Mouse (Mus musculus): ENCODE measurements around the gene E430018J23Rik. TPM values are rescaled to one million over a fixed set of nuclear protein-coding genes. Genes with fewer than 3 reads are reported as not detected.
"Not testable (repeated sequence)": the region's sequence is repeated elsewhere in the genome, so short reads cannot be mapped to it uniquely, and the experiment has no call there.

E430018J23Rik gene
- polyA plus RNA-seq, 1 experiment = 1.9 TPM

GRCm38 (mm10) chr7:127366249-127366648 lies 27.2 kb downstream of the E430018J23Rik start:
- WGBS = 92% methylated on average over 3 of the region's 3 CpGs
- Histone ChIP-seq H3K27ac (ENCODE audit: control insufficient read depth, insufficient read depth, low read depth, low read length, poor library complexity) (no peak overlapping the region), H3K4me1 (ENCODE audit: control insufficient read depth, insufficient read depth, low read length) (no peaks in the 10 kb centered on the region), H3K4me3 (replicated peaks; ENCODE audit: control insufficient read depth, low read depth, low read length) (no peak overlapping the region)
- TF ChIP-seq CTCF (IDR thresholded peaks at IDR 0.05; ENCODE audit: control insufficient read depth, insufficient read depth, low read length) (no peak), POLR2A (IDR thresholded peaks at IDR 0.05; ENCODE audit: borderline replicate concordance, control insufficient read depth, low read depth, low read length) (no peak)

GRCm38 (mm10) chr7:127364166-127364565 lies 29.3 kb downstream of the E430018J23Rik start:
- Histone ChIP-seq H3K4me1 (ENCODE audit: control insufficient read depth, insufficient read depth, low read length) (no peaks in the 10 kb centered on the region), H3K27ac (ENCODE audit: control insufficient read depth, insufficient read depth, low read depth, low read length, poor library complexity) (no peak overlapping the region), H3K4me3 (replicated peaks; ENCODE audit: control insufficient read depth, low read depth, low read length) (no peak overlapping the region)
- WGBS = 88% methylated on average over 4 of the region's 4 CpGs
- TF ChIP-seq POLR2A (IDR thresholded peaks at IDR 0.05; ENCODE audit: borderline replicate concordance, control insufficient read depth, low read depth, low read length) (no peak), CTCF (IDR thresholded peaks at IDR 0.05; ENCODE audit: control insufficient read depth, insufficient read depth, low read length) (no peak)

GRCm38 (mm10) chr7:127363475-127363921 lies 29.9 kb downstream of the E430018J23Rik start:
- no peak overlapping the region for H3K4me3 ChIP-seq (replicated peaks; ENCODE audit: control insufficient read depth, low read depth, low read length)
- H3K4me1 ChIP-seq (ENCODE audit: control insufficient read depth, insufficient read depth, low read length) = no peaks in the 10 kb centered on the region
- WGBS = 21% methylated on average over 24 of the region's 24 CpGs
- H3K27ac ChIP-seq (ENCODE audit: control insufficient read depth, insufficient read depth, low read depth, low read length, poor library complexity) = no peak overlapping the region
- TF ChIP-seq POLR2A (IDR thresholded peaks at IDR 0.05; ENCODE audit: borderline replicate concordance, control insufficient read depth, low read depth, low read length) (no peak), CTCF (IDR thresholded peaks at IDR 0.05; ENCODE audit: control insufficient read depth, insufficient read depth, low read length) (no peak)

GRCm38 (mm10) chr7:127362418-127362817 lies 31.0 kb downstream of the E430018J23Rik start:
- 17% methylated on average over 13 of the region's 13 CpGs for WGBS
- H3K4me3 ChIP-seq (replicated peaks; ENCODE audit: control insufficient read depth, low read depth, low read length) = not testable (repeated sequence)

GRCm38 (mm10) chr7:127361449-127361848 lies 32.0 kb downstream of the E430018J23Rik start:
- Histone ChIP-seq H3K4me1 (ENCODE audit: control insufficient read depth, insufficient read depth, low read length) (no peaks in the 10 kb centered on the region), H3K27ac (ENCODE audit: control insufficient read depth, insufficient read depth, low read depth, low read length, poor library complexity) (no peak overlapping the region), H3K4me3 (replicated peaks; ENCODE audit: control insufficient read depth, low read depth, low read length) (no peak overlapping the region)
- no peak for TF ChIP-seq POLR2A (IDR thresholded peaks at IDR 0.05; ENCODE audit: borderline replicate concordance, control insufficient read depth, low read depth, low read length)
- TF ChIP-seq CTCF (IDR thresholded peaks at IDR 0.05; ENCODE audit: control insufficient read depth, insufficient read depth, low read length) = no peak
- WGBS = 65% methylated on average over 13 of the region's 13 CpGs

More at GRCm38 (mm10) chr7:127362418-127362817, 31.0 kb downstream of the E430018J23Rik start:
- not testable (repeated sequence) for H3K27ac ChIP-seq (ENCODE audit: control insufficient read depth, insufficient read depth, low read depth, low read length, poor library complexity); H3K4me1 ChIP-seq (ENCODE audit: control insufficient read depth, insufficient read depth, low read length)

- H3K4me3 ChIP-seq (replicated peaks; ENCODE audit: control insufficient read depth, low read depth, low read length) = no peak overlapping the region
- no peaks in the 10 kb centered on the region for H3K4me1 ChIP-seq (ENCODE audit: control insufficient read depth, insufficient read depth, low read length)
- 74% methylated on average over 4 of the region's 4 CpGs for WGBS
- H3K27ac ChIP-seq (ENCODE audit: control insufficient read depth, insufficient read depth, low read depth, low read length, poor library complexity) = no peak overlapping the region
- TF ChIP-seq POLR2A (IDR thresholded peaks at IDR 0.05; ENCODE audit: borderline replicate concordance, control insufficient read depth, low read depth, low read length) = no peak
- TF ChIP-seq CTCF (IDR thresholded peaks at IDR 0.05; ENCODE audit: control insufficient read depth, insufficient read depth, low read length) = no peak
Measured at GRCm38 (mm10) chr7:127360265-127360664, 33.2 kb downstream of the E430018J23Rik start.

GRCm38 (mm10) chr7:127358472-127358871 lies 35.0 kb downstream of the E430018J23Rik start:
- Histone ChIP-seq H3K4me1 (ENCODE audit: control insufficient read depth, insufficient read depth, low read length) (no peaks in the 10 kb centered on the region), H3K27ac (ENCODE audit: control insufficient read depth, insufficient read depth, low read depth, low read length, poor library complexity) (no peak overlapping the region), H3K4me3 (replicated peaks; ENCODE audit: control insufficient read depth, low read depth, low read length) (no peak overlapping the region)
- WGBS = 64% methylated on average over 4 of the region's 4 CpGs
- TF ChIP-seq POLR2A (IDR thresholded peaks at IDR 0.05; ENCODE audit: borderline replicate concordance, control insufficient read depth, low read depth, low read length) (no peak), CTCF (IDR thresholded peaks at IDR 0.05; ENCODE audit: control insufficient read depth, insufficient read depth, low read length) (no peak)

GRCm38 (mm10) chr7:127357871-127358270 lies 35.6 kb downstream of the E430018J23Rik start:
- Histone ChIP-seq H3K4me3 (replicated peaks; ENCODE audit: control insufficient read depth, low read depth, low read length) (no peak overlapping the region), H3K27ac (ENCODE audit: control insufficient read depth, insufficient read depth, low read depth, low read length, poor library complexity) (no peak overlapping the region), H3K4me1 (ENCODE audit: control insufficient read depth, insufficient read depth, low read length) (no peaks in the 10 kb centered on the region)
- WGBS = 51% methylated on average over 2 of the region's 2 CpGs
- TF ChIP-seq POLR2A (IDR thresholded peaks at IDR 0.05; ENCODE audit: borderline replicate concordance, control insufficient read depth, low read depth, low read length) (no peak), CTCF (IDR thresholded peaks at IDR 0.05; ENCODE audit: control insufficient read depth, insufficient read depth, low read length) (no peak)

- 33% methylated on average over 3 of the region's 3 CpGs for WGBS
- H3K4me1 ChIP-seq (ENCODE audit: control insufficient read depth, insufficient read depth, low read length) = no peaks in the 10 kb centered on the region; the same call in 1 of the 2 replicates
- H3K27ac ChIP-seq (ENCODE audit: control insufficient read depth, insufficient read depth, low read depth, low read length, poor library complexity) = no peak overlapping the region
- no peak overlapping the region for H3K4me3 ChIP-seq (replicated peaks; ENCODE audit: control insufficient read depth, low read depth, low read length)
- no peak for TF ChIP-seq POLR2A (IDR thresholded peaks at IDR 0.05; ENCODE audit: borderline replicate concordance, control insufficient read depth, low read depth, low read length)
- no peak for TF ChIP-seq CTCF (IDR thresholded peaks at IDR 0.05; ENCODE audit: control insufficient read depth, insufficient read depth, low read length)
Measured at GRCm38 (mm10) chr7:127355796-127356195, 37.6 kb downstream of the E430018J23Rik start.

Data from bone marrow, adult 2 months (tissue).